Mouse (Mus musculus) stomach, embryonic 16.5 days (tissue): ENCODE measurements around the gene Hus1. TPM values are rescaled to one million over a fixed set of nuclear protein-coding genes. Genes with fewer than 3 reads are reported as not detected.

Source experiments
- ATAC-seq: fragments of 200-750 bp; cut with Nextera tagmentation; 2 replicates; pipeline ENCODE4 v1.8.0; 2017; ENCODE audit warnings: moderate number of reproducible peaks, moderate TSS enrichment; ENCODE audit not compliant: insufficient read depth, low FRiP score
- H3K27ac ChIP-seq: fragments of 300-500 bp; sonication (generic); 2 replicates; pipeline ENCODE4 v1.5.1; 2014; ENCODE audit warnings: low read length
- H3K27me3 ChIP-seq: fragments of 300-500 bp; sonication (generic); 2 replicates; pipeline ENCODE4 v1.6.1; 2014; ENCODE audit warnings: low read length, control low read depth, mixed read lengths; ENCODE audit not compliant: control insufficient read depth, insufficient read depth
- H3K36me3 ChIP-seq: fragments of 300-500 bp; sonication (generic); 2 replicates; pipeline ENCODE4 v1.6.1; 2014; ENCODE audit warnings: low read length; ENCODE audit not compliant: control insufficient read depth, insufficient read depth
- H3K4me1 ChIP-seq: fragments of 300-500 bp; sonication (generic); 2 replicates; pipeline ENCODE4 v1.6.1; 2014; ENCODE audit warnings: low read length, control low read depth, mixed read lengths; ENCODE audit not compliant: control insufficient read depth, insufficient read depth
- H3K4me2 ChIP-seq: fragments of 300-500 bp; sonication (generic); 2 replicates; pipeline ENCODE4 v1.6.1; 2014; ENCODE audit warnings: low read depth, low read length, mixed read lengths
- H3K4me3 ChIP-seq: fragments of 300-500 bp; sonication (generic); replicated peaks from 2 replicates; pipeline ENCODE4 v1.5.1; 2014; ENCODE audit warnings: mild to moderate bottlenecking, low read length
- H3K9ac ChIP-seq: fragments of 300-500 bp; sonication (generic); 2 replicates; pipeline ENCODE4 v1.6.1; 2014; ENCODE audit warnings: low read length
- H3K9me3 ChIP-seq: fragments of 300-500 bp; sonication (generic); replicated peaks from 2 replicates; pipeline ENCODE4 v1.6.1; 2016; ENCODE audit warnings: low read length, control low read depth; ENCODE audit not compliant: control insufficient read depth
- WGBS: fragments of 180-500 bp; shearing (Covaris S2); extraction: QIAGEN DNeasy Blood & Tissue Kit; methylation state at CpG from one replicate; pipeline ENCODE4 v1.1.7; 2014; 5-methylcytosine and 5-hydroxymethylcytosine counted together
- polyA plus RNA-seq: library from polyadenylated mRNA; unstranded; fragments of >200 nt; fragmentation: Nextera tagmentation; extraction: Ambion mirVana; gene quantifications from 2 replicates; pipeline ENCODE4 v1.2.1, GENCODE M21; 2015

Gene Hus1
- polyA plus RNA-seq, 1 experiment from 2014 or later = 15.0 TPM

DNA sequence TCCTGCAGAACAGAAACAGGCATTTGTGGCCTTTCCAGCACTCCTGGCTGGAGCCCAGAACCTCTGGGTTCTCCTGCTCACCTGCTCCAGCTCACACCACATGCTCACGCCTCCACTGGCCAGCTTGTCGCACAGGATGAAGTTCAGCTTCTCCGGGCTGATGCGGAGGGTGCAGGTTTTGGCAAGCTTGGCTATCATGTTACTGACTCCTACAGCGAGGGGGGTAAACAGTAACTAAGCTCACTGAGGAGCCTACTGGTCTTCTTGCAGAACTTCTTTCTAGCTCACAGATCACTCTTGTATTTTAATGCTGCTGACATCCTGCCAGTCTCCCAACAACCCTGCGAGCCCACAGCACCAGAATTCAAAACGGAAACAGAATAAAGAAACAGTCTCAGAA, 575 bp downstream of the Hus1 start:
- Histone ChIP-seq H3K36me3 (peaks cover 10% of the 10 kb centered on the region; the same call in 1 of the 2 replicates), H3K27me3 (no peaks in the 10 kb centered on the region), H3K9ac (peak overlapping the region; percentile 87), H3K27ac (peak overlapping the region; percentile 95), H3K9me3 (no peaks in the 10 kb centered on the region), H3K4me3 (peak overlapping the region; percentile 74), H3K4me2 (peak overlapping the region; percentile 88), H3K4me1 (peaks cover 12% of the 10 kb centered on the region)
- peak; percentile 20; the same call in 1 of the 2 replicates for ATAC-seq
- 0% methylated on average over 7 of the region's 7 CpGs for WGBS

DNA sequence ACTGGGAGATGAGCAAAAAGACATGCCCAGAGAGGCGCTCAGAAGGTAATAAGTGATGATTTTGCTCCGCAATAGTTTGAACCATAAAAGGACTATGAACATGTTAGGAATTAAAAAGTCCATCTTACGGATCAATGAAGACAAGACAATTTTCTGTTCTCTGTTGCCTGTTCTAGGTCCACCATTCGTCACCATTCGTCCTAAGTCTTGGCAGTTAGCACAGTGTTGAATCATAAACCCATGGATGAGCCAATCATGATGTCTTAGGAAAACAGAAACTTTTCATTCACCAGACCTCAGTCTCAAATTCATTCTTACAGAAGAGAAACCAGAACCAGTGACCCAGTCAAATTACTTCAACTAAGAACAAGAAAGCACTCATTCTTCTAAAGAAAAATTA, 2.2 kb downstream of the Hus1 start:
- Histone ChIP-seq H3K4me1 (peaks cover 12% of the 10 kb centered on the region), H3K4me3 (no peak overlapping the region), H3K27ac (no peak overlapping the region), H3K9me3 (no peaks in the 10 kb centered on the region), H3K9ac (no peak overlapping the region), H3K36me3 (peaks cover 10% of the 10 kb centered on the region; the same call in 1 of the 2 replicates), H3K4me2 (no peak overlapping the region), H3K27me3 (no peaks in the 10 kb centered on the region)
- no peak for ATAC-seq
- WGBS = 91% methylated on average over 5 of the region's 5 CpGs

DNA sequence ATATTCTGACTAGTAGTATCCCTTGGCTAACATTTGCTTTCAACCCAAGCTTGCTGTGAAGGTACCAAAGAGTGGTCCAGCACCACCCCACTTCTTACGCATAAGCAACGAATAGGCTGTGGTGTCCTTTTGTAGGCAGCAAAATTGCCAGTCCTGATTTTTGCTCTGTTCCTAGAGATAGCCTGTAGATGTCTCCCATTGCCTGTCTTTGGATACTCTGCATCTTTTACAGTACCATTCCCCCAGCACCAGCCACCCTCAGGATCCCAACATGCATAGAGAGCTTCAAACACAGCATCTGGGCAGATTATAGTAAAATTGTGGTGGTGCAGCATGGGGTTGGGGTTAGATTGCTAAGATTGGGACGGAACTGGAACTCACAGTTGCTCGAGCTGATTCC, 22.9 kb downstream of the Hus1 start:
- no peak overlapping the region for H3K4me3 ChIP-seq
- no peak overlapping the region for H3K27ac ChIP-seq
- peaks cover 7% of the 10 kb centered on the region; the same call in 1 of the 2 replicates for H3K36me3 ChIP-seq
- no peak overlapping the region for H3K9ac ChIP-seq
- WGBS = 69% methylated on average over 4 of the region's 4 CpGs
- H3K4me2 ChIP-seq = no peak overlapping the region
- no peak for ATAC-seq
- no peaks in the 10 kb centered on the region for H3K27me3 ChIP-seq
- H3K9me3 ChIP-seq = no peaks in the 10 kb centered on the region
- peaks cover 15% of the 10 kb centered on the region; the same call in 1 of the 2 replicates for H3K4me1 ChIP-seq

DNA sequence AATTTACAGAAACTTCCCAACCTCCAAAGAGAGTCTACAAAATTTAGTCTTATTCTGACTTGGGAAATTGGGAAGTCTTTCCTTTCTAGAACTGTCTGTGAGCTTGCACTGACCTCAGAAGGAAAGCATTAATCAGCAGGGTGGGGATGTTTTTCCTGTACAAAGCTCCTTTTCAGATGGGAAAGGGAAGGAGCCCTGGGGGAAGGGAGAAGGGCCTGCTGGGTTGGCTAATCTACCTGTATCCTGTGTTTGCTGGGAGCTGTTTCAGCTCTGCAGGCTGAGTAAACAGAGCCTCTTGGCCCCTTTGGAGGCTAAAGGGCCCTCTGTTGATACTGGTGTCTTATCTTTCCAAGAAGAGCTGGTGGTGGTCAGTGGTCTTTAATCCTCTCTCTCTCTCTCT, 24.9 kb downstream of the Hus1 start:
- peak overlapping the region; percentile 17; the same call in 1 of the 2 replicates for H3K27ac ChIP-seq
- H3K4me3 ChIP-seq = no peak overlapping the region
- peaks cover 15% of the 10 kb centered on the region; the same call in 1 of the 2 replicates for H3K4me1 ChIP-seq
- no peak overlapping the region for H3K4me2 ChIP-seq
- peak; percentile 83 for ATAC-seq
- H3K9ac ChIP-seq = no peak overlapping the region
- H3K36me3 ChIP-seq = no peaks in the 10 kb centered on the region
- no peaks in the 10 kb centered on the region for H3K9me3 ChIP-seq
- no peaks in the 10 kb centered on the region for H3K27me3 ChIP-seq

DNA sequence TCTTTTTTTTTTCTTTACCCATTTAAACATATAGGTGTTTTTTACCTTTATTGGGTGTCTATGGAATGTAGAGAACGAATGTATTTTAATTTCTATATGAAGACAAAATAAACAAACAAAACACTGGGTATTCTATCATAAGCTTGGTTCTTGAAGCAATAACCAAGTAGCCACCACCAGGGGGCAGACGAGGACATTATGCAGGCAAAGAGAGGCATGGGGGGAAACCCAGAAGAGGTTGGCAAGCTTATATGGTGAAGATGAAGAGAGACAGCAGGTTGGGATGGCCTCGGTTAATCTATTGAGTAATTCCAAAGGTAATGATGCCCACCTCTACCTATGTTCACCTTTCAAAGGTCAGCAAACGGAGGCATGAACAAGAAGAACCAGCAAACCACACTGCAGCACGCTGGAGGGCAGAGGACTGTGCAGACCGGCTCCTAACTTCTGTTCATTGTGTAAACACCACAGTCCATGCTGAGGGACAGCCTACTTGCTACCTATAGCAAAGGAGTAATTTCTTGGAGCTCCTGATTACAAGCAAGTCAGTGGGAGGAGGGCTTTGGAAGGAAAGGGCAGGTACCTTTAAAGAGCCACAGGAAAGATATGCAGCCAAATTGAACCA, 27.6 kb downstream of the Hus1 start:
- Histone ChIP-seq H3K27ac (no peak overlapping the region), H3K4me1 (peaks cover 15% of the 10 kb centered on the region; the same call in 1 of the 2 replicates), H3K4me2 (no peak overlapping the region), H3K9me3 (no peaks in the 10 kb centered on the region), H3K4me3 (no peak overlapping the region), H3K36me3 (no peaks in the 10 kb centered on the region), H3K9ac (no peak overlapping the region), H3K27me3 (no peaks in the 10 kb centered on the region)
- 28% methylated on average over 6 of the region's 6 CpGs for WGBS
- peak; percentile 56; the same call in 1 of the 2 replicates for ATAC-seq

DNA sequence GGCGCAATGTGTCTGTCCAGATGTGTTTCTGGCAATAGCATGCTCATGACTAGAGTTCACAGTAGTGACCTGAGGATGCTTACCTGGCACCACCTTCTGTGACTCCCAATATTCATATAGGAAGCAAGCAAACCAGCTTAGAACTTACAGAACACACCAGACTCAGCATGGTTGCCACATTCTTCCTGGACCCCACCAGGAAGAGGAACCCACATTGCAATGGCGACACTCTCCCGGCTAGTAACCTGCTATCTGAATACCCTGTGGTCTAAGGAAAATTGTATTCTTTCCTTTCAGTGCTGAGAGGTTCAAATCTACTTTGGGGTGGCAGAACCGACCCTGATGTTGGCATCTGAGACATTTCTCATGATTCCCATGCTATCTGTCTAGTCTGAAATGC, 32.8 kb downstream of the Hus1 start:
- no peaks in the 10 kb centered on the region for H3K4me1 ChIP-seq
- no peaks in the 10 kb centered on the region for H3K9me3 ChIP-seq
- no peak overlapping the region for H3K4me2 ChIP-seq
- 74% methylated on average over 4 of the region's 4 CpGs for WGBS
- no peaks in the 10 kb centered on the region for H3K36me3 ChIP-seq
- no peaks in the 10 kb centered on the region for H3K27me3 ChIP-seq
- no peak overlapping the region for H3K9ac ChIP-seq
- no peak overlapping the region for H3K4me3 ChIP-seq
- no peak overlapping the region for H3K27ac ChIP-seq
- ATAC-seq = no peak

DNA sequence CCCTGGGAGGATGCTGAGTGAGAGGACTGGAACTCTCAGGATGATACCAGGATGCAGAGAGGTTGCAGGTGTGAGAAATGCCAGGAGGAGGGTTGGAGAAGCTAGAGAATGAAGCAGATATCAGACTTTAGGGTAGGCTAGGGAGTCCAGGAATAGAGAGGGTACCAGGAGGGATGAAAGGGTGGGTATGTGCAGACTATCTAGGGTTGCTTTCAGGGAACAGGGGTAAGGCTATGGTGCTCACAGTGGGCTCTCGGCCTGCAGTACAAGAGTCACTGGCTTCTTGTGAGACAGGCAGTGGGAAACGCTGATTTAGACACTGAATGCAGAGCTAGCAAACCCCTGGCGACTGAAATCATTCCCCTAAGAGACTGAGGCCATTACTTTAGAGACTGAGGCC, 37.8 kb downstream of the Hus1 start, which contains the start of gene Pkd1l1:
Pkd1l1 (minus strand) TSS at position 101 of the 400 bp plus-strand sequence.
- Histone ChIP-seq H3K9ac (no peak within 1 kb of the TSS), H3K4me3 (no peak within 1 kb of the TSS), H3K27ac (no peak within 1 kb of the TSS), H3K9me3 (no peaks in the 10 kb centered on the region), H3K4me1 (no peaks in the 10 kb centered on the region), H3K4me2 (no peak within 1 kb of the TSS), H3K27me3 (no peaks in the 10 kb centered on the region; the same call in 1 of the 2 replicates), H3K36me3 (no peaks in the 10 kb centered on the region)
- ATAC-seq = no peak
- WGBS = 75% methylated on average over 3 of the region's 3 CpGs

DNA sequence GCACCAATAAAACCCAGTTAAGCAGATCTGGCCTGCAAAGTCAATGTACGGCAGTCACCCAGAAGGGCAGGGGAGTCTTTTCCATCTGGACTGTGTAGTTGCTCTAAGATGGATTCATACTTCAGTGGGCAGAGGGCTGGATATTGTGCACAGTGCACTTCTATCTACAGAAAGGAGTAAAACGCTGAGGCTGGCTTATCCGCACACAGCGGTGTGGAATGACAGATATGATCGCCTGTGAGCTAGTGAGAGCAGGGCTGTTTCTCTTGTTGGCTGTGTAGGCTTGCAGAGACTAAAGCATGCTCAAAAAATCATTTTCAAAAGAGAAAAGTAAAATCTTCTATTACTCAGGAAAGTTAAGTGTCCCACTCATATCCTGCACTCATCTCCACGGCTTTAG, 38.9 kb downstream of the Hus1 start:
- WGBS = 73% methylated on average over 6 of the region's 6 CpGs
- H3K4me3 ChIP-seq = no peak overlapping the region
- H3K27me3 ChIP-seq = no peaks in the 10 kb centered on the region; the same call in 1 of the 2 replicates
- H3K36me3 ChIP-seq = no peaks in the 10 kb centered on the region
- no peak overlapping the region for H3K9ac ChIP-seq
- H3K4me2 ChIP-seq = no peak overlapping the region
- ATAC-seq = no peak
- H3K27ac ChIP-seq = no peak overlapping the region
- no peaks in the 10 kb centered on the region for H3K4me1 ChIP-seq
- H3K9me3 ChIP-seq = no peaks in the 10 kb centered on the region

DNA sequence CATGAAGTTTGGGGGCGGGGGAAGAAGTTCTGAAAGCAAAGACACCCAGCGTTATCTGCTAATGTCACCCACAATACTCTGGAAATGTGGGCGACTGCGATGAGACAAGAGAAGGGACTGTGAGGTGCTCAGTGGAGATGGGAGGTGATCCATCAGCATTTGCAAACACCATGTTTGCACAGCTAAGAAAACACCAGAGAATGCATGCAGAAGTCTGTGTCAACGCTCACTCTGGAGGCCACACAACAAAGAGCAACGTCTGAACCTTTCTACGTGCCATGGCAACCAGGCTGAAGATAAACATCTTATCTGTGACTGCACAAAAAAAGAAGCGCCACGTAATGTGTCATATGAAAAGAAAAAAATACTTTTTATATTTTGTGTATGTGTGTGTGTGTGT, 40.5 kb downstream of the Hus1 start:
- Histone ChIP-seq H3K9me3 (no peaks in the 10 kb centered on the region), H3K36me3 (no peaks in the 10 kb centered on the region), H3K27me3 (no peaks in the 10 kb centered on the region; the same call in 1 of the 2 replicates), H3K4me1 (no peaks in the 10 kb centered on the region), H3K9ac (no peak overlapping the region), H3K4me3 (no peak overlapping the region), H3K27ac (no peak overlapping the region), H3K4me2 (no peak overlapping the region)
- no peak for ATAC-seq
- WGBS = 50% methylated on average over 9 of the region's 9 CpGs
